Mouse (Mus musculus): ENCODE measurements around the gene Camta2. TPM values are rescaled to one million over a fixed set of nuclear protein-coding genes. Genes with fewer than 3 reads are reported as not detected.

Camta2 gene
- polyA plus RNA-seq, 1 experiment from 2014 or later: 17.0 TPM

DNA sequence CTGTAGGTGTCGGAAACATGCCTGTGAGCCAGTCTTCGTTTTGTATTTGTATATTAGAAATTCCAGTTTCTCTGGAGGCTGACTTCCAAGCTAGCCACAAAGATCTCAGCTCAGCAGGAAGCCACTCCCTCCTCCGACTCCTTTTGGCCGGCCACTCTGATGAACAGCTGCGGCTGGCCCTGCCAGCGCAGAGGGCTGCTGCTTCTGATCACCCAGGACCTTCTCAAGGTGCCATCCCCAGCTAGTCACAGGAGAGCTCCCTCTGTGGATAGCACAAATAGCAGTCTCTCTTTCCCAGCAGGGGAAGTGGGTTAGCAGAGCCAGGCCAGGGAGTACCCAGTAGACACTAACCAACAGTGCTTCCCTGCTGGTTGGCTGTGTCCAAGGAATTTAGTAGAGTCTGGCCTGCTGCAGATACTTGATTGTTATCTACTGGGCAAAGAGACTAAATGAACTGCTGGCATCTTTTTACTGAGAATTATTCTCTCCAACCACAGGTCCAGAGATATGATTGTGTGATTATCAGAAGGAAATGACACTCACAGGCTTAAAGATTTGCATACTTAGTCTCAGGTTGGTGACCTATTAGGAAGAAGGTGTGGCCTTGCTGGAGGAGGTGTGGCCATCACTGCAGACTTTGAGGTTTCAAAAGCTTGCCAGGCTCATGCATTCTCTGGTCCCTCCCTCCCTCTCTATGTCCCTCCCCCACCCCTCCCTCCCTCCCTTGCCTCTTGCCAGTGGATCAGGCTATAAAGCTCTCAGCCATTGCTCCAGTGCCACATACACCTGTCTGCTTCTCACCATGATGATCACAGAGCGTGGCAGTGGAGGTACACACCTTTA, 65.7 kb downstream of the Camta2 start:
- WGBS: 54% methylated on average over 7 of the region's 7 CpGs
- ATAC-seq (replicated peaks): no peak
- no peaks in the 10 kb centered on the region for H3K9me3 ChIP-seq

More for the DNA sequence above, 65.7 kb downstream of the Camta2 start:
- no peak overlapping the region for H3K9ac ChIP-seq (replicated peaks)
- H3K4me2 ChIP-seq (replicated peaks): no peak overlapping the region
- no peaks in the 10 kb centered on the region for H3K4me1 ChIP-seq
- no peak overlapping the region for H3K27ac ChIP-seq (replicated peaks)
- no peak overlapping the region for H3K4me3 ChIP-seq
- H3K36me3 ChIP-seq: no peaks in the 10 kb centered on the region
- no peaks in the 10 kb centered on the region for H3K27me3 ChIP-seq

Small RNAs within 50 kb of the gene (microRNA-seq; reads per million reads assigned to microRNA genes)
- gene Mir6925: not detected

Other genes starting within 250 kb of the Camta2 start
- gene Med11, start 236.2 kb downstream of the Camta2 start, polyA plus RNA-seq (2015; fragmentation: Nextera tagmentation; extraction: Ambion mirVana): 40.2 and 45.0 TPM in 2 replicates
- gene Zmynd15, start 228.7 kb downstream of the Camta2 start, polyA plus RNA-seq (2015; fragmentation: Nextera tagmentation; extraction: Ambion mirVana): 0.52 and 0.56 TPM in 2 replicates
- gene Cxcl16, start 228.1 kb downstream of the Camta2 start, polyA plus RNA-seq (2015; fragmentation: Nextera tagmentation; extraction: Ambion mirVana): 1.4 and 1.9 TPM in 2 replicates
- gene Tm4sf5, start 182.9 kb downstream of the Camta2 start, polyA plus RNA-seq (2015; fragmentation: Nextera tagmentation; extraction: Ambion mirVana): 1.0 and 2.0 TPM in 2 replicates
- gene Vmo1, start 173.5 kb downstream of the Camta2 start, polyA plus RNA-seq (2015; fragmentation: Nextera tagmentation; extraction: Ambion mirVana): 0.29 and 0.36 TPM in 2 replicates
- gene Gltpd2, start 168.9 kb downstream of the Camta2 start, polyA plus RNA-seq (2015; fragmentation: Nextera tagmentation; extraction: Ambion mirVana): 0.14 TPM in 1 of 2 replicates, not detected in the other
- gene Psmb6, start 162.7 kb downstream of the Camta2 start, polyA plus RNA-seq (2015; fragmentation: Nextera tagmentation; extraction: Ambion mirVana): 750 and 789 TPM in 2 replicates
- gene Gm40193, start 155.2 kb downstream of the Camta2 start, polyA plus RNA-seq (2015; fragmentation: Nextera tagmentation; extraction: Ambion mirVana): not detected in 2 replicates
- gene Pld2, start 148.0 kb downstream of the Camta2 start, polyA plus RNA-seq (2015; fragmentation: Nextera tagmentation; extraction: Ambion mirVana): 7.0 and 8.2 TPM in 2 replicates
- gene Mink1, start 125.2 kb downstream of the Camta2 start, polyA plus RNA-seq (2015; fragmentation: Nextera tagmentation; extraction: Ambion mirVana): 14.3 and 15.6 TPM in 2 replicates
- not detected in 2 replicates for gene 4930544D05Rik, start 72.3 kb downstream of the Camta2 start, polyA plus RNA-seq (2015; fragmentation: Nextera tagmentation; extraction: Ambion mirVana)
- gene Chrne, start 68.9 kb downstream of the Camta2 start, polyA plus RNA-seq (2015; fragmentation: Nextera tagmentation; extraction: Ambion mirVana): 0.34 TPM in 1 of 2 replicates, not detected in the other
- gene Gp1ba, start 49.0 kb downstream of the Camta2 start, polyA plus RNA-seq (2015; fragmentation: Nextera tagmentation; extraction: Ambion mirVana): 0.08 and 0.24 TPM in 2 replicates
- gene Rnf167, start 40.9 kb downstream of the Camta2 start, polyA plus RNA-seq (2015; fragmentation: Nextera tagmentation; extraction: Ambion mirVana): 126 and 130 TPM in 2 replicates
- gene Slc25a11, start 40.6 kb downstream of the Camta2 start, polyA plus RNA-seq (2015; fragmentation: Nextera tagmentation; extraction: Ambion mirVana): 167 and 168 TPM in 2 replicates
- gene Pfn1, start 33.5 kb downstream of the Camta2 start, polyA plus RNA-seq (2015; fragmentation: Nextera tagmentation; extraction: Ambion mirVana): 683 and 724 TPM in 2 replicates
- 6.3 and 8.4 TPM in 2 replicates for gene Eno3, start 30.9 kb downstream of the Camta2 start, polyA plus RNA-seq (2015; fragmentation: Nextera tagmentation; extraction: Ambion mirVana)
- gene Spag7, start 18.7 kb downstream of the Camta2 start, polyA plus RNA-seq (2015; fragmentation: Nextera tagmentation; extraction: Ambion mirVana): 148 and 153 TPM in 2 replicates
- gene Inca1, start 12.1 kb upstream of the Camta2 start, polyA plus RNA-seq (2015; fragmentation: Nextera tagmentation; extraction: Ambion mirVana): 0.69 and 1.5 TPM in 2 replicates
- 1.4 and 1.5 TPM in 2 replicates for gene Kif1c, start 12.4 kb upstream of the Camta2 start, polyA plus RNA-seq (2015; fragmentation: Nextera tagmentation; extraction: Ambion mirVana)
- gene Zfp3, start 76.1 kb upstream of the Camta2 start, polyA plus RNA-seq (2015; fragmentation: Nextera tagmentation; extraction: Ambion mirVana): 15.5 and 16.9 TPM in 2 replicates
- gene Scimp, start 124.5 kb upstream of the Camta2 start, polyA plus RNA-seq (2015; fragmentation: Nextera tagmentation; extraction: Ambion mirVana): not detected in 2 replicates
- 85.1 and 87.4 TPM in 2 replicates for gene Rabep1, start 156.7 kb upstream of the Camta2 start, polyA plus RNA-seq (2015; fragmentation: Nextera tagmentation; extraction: Ambion mirVana)

Measured in forebrain, embryonic 15.5 days (tissue).